Mouse (Mus musculus) CD4-positive, CD25-positive, alpha-beta regulatory T cell, adult 4 months (primary cell): ENCODE measurements around the gene Rdh5. TPM values are rescaled to one million over a fixed set of nuclear protein-coding genes. Genes with fewer than 3 reads are reported as not detected.

Source experiments
- ATAC-seq: one replicate; pipeline ENCODE4 v1.8.0; 2017
- polyA plus RNA-seq, 2 experiments: library from polyadenylated mRNA; unstranded; fragments of 100-300 nt; shearing (Covaris generic); gene quantifications; one replicate each; pipeline ENCODE4 v1.2.1; 2017

Gene Rdh5
- polyA plus RNA-seq, 2 experiments from 2014 or later, result 12.4 to 23.7 TPM

- ATAC-seq, result no peak
Observed at GRCm38 (mm10) chr10:128904812-128905211, 17.9 kb downstream of the Rdh5 start.

- ATAC-seq, result peak; percentile 63
Observed at GRCm38 (mm10) chr10:128902409-128902988, 20.2 kb downstream of the Rdh5 start.

DNA sequence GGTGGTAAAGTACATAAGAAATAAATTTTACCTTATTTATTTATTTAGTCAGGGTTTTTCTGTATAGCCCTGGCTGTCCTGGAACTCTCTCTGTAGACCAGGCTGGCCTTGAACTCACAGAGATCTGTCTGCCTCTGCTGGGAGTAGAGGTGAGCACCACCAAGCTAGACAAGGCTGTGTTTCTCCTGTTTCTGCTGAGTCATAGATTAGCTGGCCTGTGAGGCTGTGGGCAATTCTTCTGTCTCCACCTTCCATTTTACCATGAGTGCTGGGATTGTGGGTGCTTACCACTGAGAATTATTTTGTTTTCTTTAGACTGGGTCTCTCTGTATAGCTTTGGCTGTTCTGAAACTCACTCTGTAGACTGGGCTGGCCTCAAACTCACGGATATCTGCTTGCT lies 21.3 kb downstream of the Rdh5 start:
- ATAC-seq, result no peak

GRCm38 (mm10) chr10:128900698-128901097 lies 22.0 kb downstream of the Rdh5 start, which contains the start of gene Cd63:
Gene Cd63 (plus strand): TSS chr10:128900989.
- peak; percentile 29 for ATAC-seq

DNA sequence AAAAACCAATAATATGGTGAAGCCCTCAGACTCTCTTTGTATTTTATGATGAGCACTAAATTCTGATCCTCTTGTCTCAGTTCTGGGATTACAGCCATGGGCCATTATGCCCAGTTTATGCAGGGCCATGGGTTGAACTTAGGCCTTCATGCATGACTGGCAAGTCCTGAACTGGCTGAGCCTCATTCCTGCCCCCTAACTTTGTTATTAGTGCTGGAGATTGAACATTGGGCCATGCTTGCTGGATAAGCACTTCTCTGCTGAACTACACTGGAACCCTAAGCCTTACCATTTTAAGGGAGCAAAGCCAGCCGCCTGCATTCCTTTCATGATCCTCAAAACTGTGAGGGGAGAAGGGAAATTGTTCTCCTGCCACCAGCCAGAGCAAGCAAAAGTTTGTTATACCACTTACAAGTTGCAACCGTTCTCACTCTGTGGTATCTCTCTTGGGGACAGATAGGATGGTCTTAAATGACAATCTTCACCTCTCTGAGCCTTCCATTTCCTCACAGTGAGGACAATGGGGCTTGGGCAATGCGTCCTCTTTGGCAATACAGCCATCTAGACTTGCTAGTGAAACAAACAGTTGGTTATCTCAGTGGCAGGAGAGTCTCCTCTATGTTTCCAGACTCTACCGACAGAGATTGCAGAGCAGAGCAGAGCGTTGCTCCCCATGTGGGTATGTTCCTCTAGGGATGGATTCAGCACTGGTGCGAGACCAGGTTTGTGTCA lies 22.8 kb downstream of the Rdh5 start:
- no peak for ATAC-seq

DNA sequence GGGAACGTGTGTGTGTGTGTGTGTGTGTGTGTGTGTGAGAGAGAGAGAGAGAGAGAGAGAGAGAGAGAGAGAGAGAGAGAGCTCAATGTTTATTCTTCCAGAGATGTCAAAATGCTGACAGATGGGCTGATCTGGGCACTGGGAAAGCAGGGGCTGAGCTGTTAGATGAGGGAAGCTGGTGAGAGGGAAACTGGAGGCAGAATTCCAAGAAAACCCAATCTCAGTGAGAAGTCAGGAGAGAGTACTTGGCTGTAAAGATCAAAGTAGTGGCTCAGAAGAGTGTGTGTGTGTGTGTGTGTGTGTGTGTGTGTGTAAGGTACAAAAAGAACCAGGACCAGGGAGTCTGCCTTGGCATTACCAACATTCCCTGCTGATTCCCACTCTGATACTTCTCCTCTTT lies 25.2 kb downstream of the Rdh5 start:
- ATAC-seq, result no peak

- ATAC-seq, result no peak
Observed at GRCm38 (mm10) chr10:128896807-128897206, 25.9 kb downstream of the Rdh5 start.

- ATAC-seq, result no peak
Observed at GRCm38 (mm10) chr10:128895952-128896693, 26.6 kb downstream of the Rdh5 start.

DNA sequence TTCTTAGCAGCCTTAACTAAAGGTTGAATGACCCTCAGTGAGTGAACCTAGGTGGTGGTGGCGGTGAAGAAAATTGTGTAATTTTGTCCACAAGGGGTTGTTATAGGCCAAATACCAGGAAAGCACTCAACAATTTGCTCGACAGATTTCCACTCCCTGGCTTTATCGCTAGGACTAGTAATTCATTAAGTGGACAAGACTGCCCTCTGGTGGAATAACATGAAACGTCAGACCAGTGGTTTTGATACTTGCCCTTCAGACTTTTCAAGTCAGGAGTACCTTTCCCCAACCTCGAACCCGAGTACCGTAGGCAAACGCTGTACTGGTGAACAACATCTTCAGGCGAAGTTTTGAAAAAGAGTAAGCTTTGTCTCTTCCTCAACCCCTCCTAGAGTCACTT lies 27.3 kb downstream of the Rdh5 start:
- peak; percentile 66 for ATAC-seq

GRCm38 (mm10) chr10:128892246-128892645 lies 30.4 kb downstream of the Rdh5 start:
- peak; percentile 26 for ATAC-seq

GRCm38 (mm10) chr10:128891296-128892094 lies 31.2 kb downstream of the Rdh5 start, which contains the start of gene Gdf11:
Gene Gdf11 (minus strand): TSS chr10:128891718.
- ATAC-seq, result peak; percentile 55

GRCm38 (mm10) chr10:128890383-128891295 lies 32.0 kb downstream of the Rdh5 start:
- peak; percentile 16 for ATAC-seq

DNA sequence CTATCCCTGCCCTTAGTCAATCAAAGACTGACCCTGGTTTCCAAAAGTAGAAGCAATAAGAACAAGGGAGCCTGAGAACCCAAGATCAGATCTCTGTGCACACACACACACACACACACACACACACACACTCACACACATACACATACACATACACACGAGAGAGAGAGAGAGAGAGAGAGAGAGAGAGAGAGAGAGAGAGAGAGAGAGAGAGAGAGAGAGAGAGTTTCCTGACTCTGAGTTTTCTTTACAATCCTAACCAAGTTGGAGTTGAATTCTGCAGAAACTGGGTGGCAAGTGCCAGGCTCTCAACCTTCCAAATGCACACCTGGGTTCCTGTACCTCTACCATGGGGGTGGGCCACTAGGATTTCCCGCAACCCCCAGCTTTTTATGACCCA lies 32.8 kb downstream of the Rdh5 start:
- ATAC-seq, result no peak

- ATAC-seq, result no peak
Observed at GRCm38 (mm10) chr10:128888941-128889827, 33.5 kb downstream of the Rdh5 start.

GRCm38 (mm10) chr10:128882067-128882466 lies 40.6 kb downstream of the Rdh5 start:
- ATAC-seq, result no peak

DNA sequence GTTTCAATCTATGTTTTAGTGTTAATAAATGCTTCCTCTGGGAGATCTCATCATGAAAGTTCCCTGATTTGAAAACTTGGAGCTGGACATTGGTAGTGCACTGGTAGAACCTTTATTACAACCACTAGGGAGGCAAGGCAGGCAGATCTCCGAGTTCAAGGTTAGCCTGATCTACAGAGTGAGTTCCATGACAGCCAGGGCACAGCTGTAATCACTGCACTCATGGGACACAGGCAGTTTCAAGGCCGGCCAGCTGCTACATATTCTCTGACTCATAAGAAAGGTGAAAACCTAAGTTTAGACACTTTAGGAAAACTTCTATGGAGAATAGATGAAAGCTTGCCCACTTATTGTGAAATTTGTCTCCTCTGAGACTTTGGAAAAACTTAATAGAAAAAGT lies 43.9 kb downstream of the Rdh5 start:
- ATAC-seq, result no peak

GRCm38 (mm10) chr10:128878291-128878690 lies 44.4 kb downstream of the Rdh5 start:
- ATAC-seq, result no peak

DNA sequence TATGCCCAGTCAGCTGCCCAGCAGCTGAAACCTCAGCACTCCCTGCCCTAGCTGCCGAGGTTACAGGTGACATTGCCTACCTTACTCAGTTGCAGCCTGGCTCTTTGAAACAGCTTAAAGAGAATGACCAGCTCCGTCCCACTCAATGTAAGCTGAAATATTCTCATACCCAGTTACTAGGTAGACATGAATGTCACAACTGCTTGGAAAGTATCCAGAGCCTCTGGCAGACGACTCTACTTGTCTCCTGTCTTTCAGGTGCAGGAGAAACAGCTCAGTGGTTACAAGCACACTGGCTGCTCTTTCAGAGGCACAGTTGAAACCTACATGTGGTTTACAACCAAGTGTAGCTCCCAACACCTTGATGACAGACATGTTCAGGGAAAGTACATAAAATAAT lies 52.3 kb downstream of the Rdh5 start:
- ATAC-seq, result no peak

- peak; percentile 67 for ATAC-seq
Observed at GRCm38 (mm10) chr10:128866518-128866917, 56.2 kb downstream of the Rdh5 start.

DNA sequence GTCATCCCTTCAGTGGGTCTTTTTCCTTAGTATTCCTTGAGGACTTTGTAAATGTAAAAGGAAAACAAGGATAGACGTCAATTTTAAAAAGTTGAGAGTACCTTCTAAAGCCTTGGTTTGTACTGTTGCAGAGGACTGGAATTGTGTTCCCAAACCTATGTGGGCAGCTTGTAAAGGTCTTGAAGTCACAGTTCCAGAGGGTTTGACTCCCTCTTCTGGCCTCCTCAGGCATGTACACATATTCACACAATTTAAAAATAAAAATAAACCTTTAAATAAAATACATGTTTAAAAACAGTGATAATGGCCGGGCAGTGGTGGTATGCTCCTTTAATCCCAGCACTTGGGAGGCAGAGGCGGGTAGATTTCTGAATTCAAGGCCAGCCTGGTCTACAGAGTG lies 56.6 kb downstream of the Rdh5 start:
- ATAC-seq, result no peak
